Mouse (Mus musculus) frontal cortex, adult 2 months (tissue): ENCODE measurements around the gene C2cd2. TPM values are rescaled to one million over a fixed set of nuclear protein-coding genes. Genes with fewer than 3 reads are reported as not detected.

Experiments used
- DNase-seq, 2 experiments: peaks; one replicate each; pipeline ENCODE4 v3.0.0; 2022; ENCODE audit warnings: low spot score in 1 of 2; ENCODE audit errors: extremely low spot score in 1 of 2
- polyA plus RNA-seq: library from polyadenylated mRNA; depleted of rRNA; stranded (reverse); fragments of >200 nt; gene quantifications from 2 replicates; pipeline ENCODE4 v1.2.3, GENCODE M21; 2012

Gene C2cd2
- polyA plus RNA-seq, 1 experiment = 10.4 TPM

- DNase-seq = peak in 1 of 2 experiments; percentile 11
Observed at GRCm38 (mm10) chr16:97897346-97898024, 64.9 kb downstream of the C2cd2 start.

GRCm38 (mm10) chr16:97887762-97888161 lies 74.6 kb downstream of the C2cd2 start:
- no peak for DNase-seq

- DNase-seq = no peak
Observed at GRCm38 (mm10) chr16:97883696-97884095, 78.7 kb downstream of the C2cd2 start.

GRCm38 (mm10) chr16:97882891-97883290 lies 79.5 kb downstream of the C2cd2 start:
- DNase-seq = no peak

- peak in 1 of 2 experiments; percentile 67 for DNase-seq
Observed at GRCm38 (mm10) chr16:97879134-97879533, 83.3 kb downstream of the C2cd2 start.

- DNase-seq = no peak
Observed at GRCm38 (mm10) chr16:97877502-97877901, 84.9 kb downstream of the C2cd2 start.

GRCm38 (mm10) chr16:97875101-97875500 lies 87.3 kb downstream of the C2cd2 start:
- no peak for DNase-seq

GRCm38 (mm10) chr16:97874376-97874775 lies 88.0 kb downstream of the C2cd2 start:
- no peak for DNase-seq

- no peak for DNase-seq
Observed at GRCm38 (mm10) chr16:97872657-97873056, 89.7 kb downstream of the C2cd2 start.

GRCm38 (mm10) chr16:97869193-97870102 lies 93.0 kb downstream of the C2cd2 start:
- no peak for DNase-seq

- DNase-seq = peak in 1 of 2 experiments; percentile 33
Observed at GRCm38 (mm10) chr16:97863932-97864467, 98.4 kb downstream of the C2cd2 start.

GRCm38 (mm10) chr16:97856050-97856449 lies 106.3 kb downstream of the C2cd2 start:
- no peak for DNase-seq

GRCm38 (mm10) chr16:97851741-97852319 lies 110.6 kb downstream of the C2cd2 start, which contains the start of gene Prdm15:
Gene Prdm15 (minus strand): TSS chr16:97851850.
- DNase-seq = peak; percentile 65 to 90

- DNase-seq = peak; percentile 62 to 79
Observed at GRCm38 (mm10) chr16:97851061-97851740, 111.2 kb downstream of the C2cd2 start.

- peak; percentile 51 to 74 for DNase-seq
Observed at GRCm38 (mm10) chr16:97850667-97851060, 111.7 kb downstream of the C2cd2 start.

- DNase-seq = no peak
Observed at GRCm38 (mm10) chr16:97848832-97849231, 113.6 kb downstream of the C2cd2 start.

- no peak for DNase-seq
Observed at GRCm38 (mm10) chr16:97844967-97845937, 117.1 kb downstream of the C2cd2 start.

- DNase-seq = no peak
Observed at GRCm38 (mm10) chr16:97832154-97832553, 130.2 kb downstream of the C2cd2 start.

- DNase-seq = no peak
Observed at GRCm38 (mm10) chr16:97828207-97828606, 134.2 kb downstream of the C2cd2 start.
